Mouse (Mus musculus): ENCODE data around the gene Mcrs1.
"Not testable (repeated sequence)": the region's sequence is repeated elsewhere in the genome, so short reads cannot be mapped to it uniquely, and the experiment has no call there.

The Mcrs1 gene

DNA sequence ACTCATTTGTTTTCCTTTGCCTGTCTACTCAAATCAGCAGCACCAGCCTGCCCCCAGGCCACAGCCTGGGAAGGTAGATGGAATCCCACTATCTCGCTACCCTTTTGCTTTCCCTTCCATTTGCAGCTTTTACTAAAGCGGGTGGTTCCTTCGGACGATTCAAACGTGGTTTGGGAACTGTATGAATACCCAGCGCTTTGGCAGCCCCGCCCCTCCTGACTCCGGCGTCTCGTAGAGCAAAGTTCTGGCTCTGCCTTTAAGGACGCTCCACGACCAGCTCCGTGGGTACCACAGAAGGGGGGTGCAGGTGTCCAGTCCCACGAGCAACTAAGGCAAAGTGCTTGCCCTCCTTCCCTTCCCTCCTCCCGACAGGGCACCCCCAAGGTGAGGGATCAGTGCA lies 650 bp downstream of the Mcrs1 start:
- peak in 1 of 2 experiments; percentile 67 for DNase-seq (ENCODE audit: low spot score in 2 of 2)

DNA sequence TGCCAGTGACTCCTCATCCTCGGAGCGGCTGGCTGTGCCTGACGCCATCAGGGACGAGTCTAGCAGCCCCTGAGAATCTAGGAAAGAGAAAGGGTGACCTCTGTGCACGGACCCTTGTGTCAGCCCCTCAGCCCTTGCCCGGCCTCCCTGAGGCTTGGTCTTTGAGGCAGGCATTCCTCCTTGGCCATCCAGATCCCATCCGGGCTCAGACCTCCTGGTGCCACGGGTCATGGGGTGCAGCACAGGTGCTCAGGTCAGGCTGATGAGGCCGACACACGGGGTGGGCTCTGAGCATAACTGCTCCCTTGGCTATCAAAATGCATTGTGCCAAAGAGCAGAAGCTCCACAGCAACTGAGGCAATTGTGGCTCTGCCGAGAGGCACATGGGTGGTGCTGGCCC lies 1.8 kb downstream of the Mcrs1 start:
- DNase-seq (ENCODE audit: low spot score in 2 of 2) = peak in 1 of 2 experiments; percentile 60

DNA sequence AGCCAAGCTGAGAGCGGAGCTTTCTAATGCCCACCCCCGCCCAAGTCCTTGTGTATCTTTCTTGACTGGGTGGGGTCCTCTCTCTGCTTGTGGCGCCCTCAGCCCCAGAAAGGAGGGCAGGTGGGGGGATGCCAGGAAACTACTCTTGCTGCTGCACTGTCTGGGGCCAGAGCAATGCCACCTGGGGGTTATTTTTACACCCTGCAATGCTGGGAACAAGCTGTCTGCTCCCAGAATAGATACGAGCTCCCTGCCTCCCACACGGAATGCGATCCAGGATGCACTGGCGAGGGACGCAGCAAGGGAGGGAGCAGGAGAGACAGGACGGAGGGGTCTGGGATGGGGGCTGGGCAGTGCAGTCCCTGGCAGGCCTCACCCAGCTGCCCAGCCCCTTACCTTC lies 2.8 kb downstream of the Mcrs1 start:
- no peak for DNase-seq (ENCODE audit: low spot score in 2 of 2)

DNA sequence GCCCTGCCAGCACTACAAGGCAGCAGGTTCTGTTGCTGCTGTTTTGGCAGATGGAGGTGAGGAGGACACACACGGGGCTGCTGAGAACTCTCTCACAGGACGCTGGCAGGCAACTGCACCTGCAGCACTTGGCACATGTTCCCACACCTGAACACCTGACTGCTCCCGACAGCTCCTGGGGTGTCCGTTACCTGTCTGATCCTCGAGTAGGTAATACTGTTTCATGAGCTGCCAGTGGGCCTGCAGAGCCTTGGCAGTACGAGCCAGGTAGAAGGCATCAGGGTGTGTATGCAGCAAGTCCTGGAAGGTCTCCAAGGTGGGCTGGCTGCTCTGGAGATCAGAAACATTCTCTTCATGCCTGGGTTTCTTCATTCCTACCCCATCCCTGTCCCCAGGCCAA lies 5.0 kb downstream of the Mcrs1 start:
- DNase-seq (ENCODE audit: low spot score in 2 of 2) = not testable (repeated sequence)

DNA sequence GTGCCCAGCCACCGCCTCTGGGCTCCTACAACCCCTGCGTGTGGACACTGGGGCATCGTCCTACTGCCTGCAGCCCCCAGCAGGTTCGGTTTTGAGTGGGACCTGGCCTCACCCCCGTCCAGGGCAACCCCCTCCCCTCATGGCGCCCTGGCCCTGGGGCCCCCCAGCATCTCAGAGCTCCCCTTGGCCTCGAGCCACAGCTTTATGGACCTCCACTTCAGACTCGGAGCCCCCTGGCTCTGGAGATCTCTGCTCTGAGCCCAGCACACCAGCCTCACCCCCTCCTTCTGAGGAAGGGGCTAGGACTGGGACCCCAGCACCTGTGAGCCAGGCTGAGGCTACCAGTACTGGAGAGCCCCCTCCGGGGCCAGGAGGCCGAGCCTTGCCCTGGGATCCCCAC lies 9.7 kb downstream of the Mcrs1 start:
- no peak for DNase-seq (ENCODE audit: low spot score in 2 of 2)

DNA sequence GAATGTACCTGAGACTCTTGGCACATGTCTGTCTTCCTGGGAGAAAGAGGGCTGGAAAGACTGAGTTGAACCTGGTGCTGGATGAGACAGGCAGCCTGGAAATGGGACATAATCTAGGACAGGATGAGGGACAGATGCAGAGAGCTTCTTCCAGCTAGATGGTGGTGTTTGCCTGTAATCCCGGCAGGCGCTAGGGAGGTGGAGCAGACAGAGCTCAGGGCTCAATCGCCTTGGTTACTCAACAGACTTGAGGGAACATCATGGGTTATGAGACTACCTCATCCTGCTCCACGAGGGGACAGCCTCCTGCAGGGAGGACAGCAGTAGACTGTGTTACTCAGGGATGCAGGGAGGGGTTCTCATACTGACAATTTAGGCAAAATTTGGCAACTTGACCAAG lies 10.5 kb downstream of the Mcrs1 start:
- no peak for DNase-seq (ENCODE audit: low spot score in 2 of 2)

DNA sequence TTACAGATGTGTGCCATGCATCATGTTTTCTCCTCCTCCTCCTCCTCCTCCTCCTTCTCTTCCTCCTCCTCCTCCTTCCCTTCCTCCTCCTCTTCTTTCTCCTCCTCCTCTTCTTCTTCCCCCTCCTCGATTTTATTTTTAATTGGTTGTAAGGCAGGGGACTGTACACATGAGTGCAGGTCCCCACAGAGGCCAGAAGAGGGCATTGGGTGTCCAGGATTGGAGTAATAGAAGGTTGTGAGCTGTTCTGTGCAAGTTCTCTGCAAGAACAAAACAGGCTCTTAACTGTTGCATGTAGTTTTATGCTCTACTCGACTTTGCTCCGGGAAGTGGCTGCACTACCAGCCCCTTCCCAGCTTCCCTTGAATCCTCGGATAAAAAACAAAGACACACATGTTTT lies 11.6 kb downstream of the Mcrs1 start:
- DNase-seq (ENCODE audit: low spot score in 2 of 2) = no peak

DNA sequence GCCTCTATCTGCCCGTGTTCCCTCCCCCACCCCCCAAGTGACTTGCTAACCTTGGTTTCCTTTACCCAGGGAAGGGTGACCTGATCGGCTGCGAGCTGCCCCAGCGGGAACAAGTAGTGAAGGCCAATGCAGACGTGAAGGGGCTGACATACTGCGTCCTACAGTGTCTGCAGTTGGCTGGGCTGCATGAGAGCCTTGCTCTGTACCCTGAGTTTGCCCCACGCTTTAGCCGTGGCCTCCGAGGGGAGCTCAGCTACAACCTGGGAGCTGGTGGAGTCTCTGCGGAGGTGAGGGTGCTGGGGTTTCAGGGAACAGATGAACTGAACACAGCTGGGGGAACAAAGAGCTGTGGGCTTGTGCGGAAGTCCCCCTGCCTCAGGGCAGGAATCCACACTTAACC lies 13.8 kb downstream of the Mcrs1 start:
- DNase-seq (ENCODE audit: low spot score in 2 of 2) = no peak

DNA sequence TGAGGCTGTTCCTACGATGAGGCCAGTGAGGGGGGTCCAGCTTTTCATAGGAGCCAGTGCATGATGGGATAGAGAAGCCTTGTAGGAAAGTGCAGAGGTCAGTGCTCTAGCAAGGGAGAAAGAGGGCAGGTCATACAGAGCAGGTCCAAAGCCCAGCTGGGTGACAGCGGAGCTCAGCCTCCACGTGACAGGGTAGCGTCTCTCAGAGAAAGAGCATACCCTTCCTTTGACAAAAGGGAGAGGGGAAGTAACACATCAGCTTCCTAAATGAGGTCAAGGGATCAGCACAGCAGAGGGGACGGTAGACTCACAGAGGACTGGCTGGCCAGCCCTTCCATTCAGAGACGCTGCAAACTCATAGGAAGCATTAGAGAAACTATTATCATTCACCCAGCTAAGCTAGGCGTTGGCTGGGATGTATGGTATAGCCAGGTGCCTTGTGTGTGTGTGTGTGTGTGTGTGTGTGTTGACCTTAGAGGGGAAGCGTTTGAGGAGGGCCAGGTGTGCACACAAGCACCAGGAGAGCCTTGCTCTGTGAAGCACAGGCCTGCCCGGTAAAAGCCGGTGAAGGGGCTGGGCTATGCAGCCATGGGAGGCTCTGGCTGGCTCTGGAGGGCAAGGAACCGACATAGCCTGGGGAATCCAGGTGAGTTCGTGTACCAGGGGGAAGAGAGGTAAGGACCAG lies 17.3 kb downstream of the Mcrs1 start:
- DNase-seq (ENCODE audit: low spot score in 2 of 2) = no peak

DNA sequence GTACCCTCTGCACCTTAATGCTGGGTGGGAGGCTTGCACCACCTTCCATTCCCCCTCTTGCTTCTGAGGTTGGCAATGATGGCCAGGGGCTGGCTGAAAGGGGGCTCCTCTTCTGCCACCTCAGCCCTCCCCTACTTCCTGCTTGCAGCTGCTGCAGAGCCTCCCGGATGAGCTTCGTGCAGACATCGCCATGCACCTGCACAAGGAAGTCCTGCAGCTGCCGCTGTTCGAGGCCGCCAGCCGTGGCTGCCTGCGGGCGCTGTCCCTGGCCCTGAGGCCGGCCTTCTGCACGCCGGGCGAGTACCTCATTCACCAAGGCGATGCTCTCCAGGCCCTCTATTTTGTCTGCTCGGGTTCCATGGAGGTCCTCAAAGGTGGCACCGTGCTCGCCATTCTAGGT lies 18.0 kb downstream of the Mcrs1 start:
- no peak for DNase-seq (ENCODE audit: low spot score in 2 of 2)

DNA sequence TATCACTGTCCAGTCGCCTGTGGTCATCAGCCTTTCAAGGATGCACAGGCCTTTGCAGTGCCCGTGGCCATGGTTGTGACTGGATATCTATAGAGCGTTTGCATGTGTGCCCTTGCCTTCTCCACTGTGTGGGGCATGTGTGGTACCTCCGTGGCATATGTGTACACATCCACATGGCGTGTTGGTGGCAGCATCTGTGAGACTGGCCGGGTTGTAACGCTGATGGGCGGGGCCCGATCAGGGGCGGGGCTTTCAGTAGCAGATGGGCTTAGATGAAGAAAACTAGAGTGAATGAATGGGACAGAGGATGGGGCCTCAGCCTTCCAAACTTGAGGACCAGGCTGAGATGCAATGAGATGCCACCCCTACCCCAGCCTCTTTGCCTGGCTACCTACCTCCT lies 19.8 kb downstream of the Mcrs1 start:
- no peak for DNase-seq (ENCODE audit: low spot score in 2 of 2)

DNA sequence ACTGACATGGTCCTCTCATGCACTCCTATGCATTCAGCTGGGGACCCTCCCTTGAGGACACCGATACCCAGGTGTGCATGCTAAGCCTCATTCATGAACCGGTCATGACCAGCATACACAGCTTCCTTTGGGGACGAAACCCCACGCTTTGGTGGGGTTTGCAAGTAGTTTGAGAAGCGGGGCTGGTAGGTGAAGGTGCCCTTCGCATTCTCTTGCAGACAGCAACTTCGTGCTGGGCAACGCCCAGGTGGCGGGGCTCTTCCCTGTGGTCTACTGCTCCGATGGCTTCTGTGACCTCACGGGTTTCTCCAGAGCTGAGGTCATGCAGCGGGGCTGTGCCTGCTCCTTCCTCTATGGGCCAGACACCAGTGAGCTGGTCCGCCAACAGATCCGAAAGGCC lies 25.7 kb downstream of the Mcrs1 start:
- DNase-seq (ENCODE audit: low spot score in 2 of 2) = no peak

DNA sequence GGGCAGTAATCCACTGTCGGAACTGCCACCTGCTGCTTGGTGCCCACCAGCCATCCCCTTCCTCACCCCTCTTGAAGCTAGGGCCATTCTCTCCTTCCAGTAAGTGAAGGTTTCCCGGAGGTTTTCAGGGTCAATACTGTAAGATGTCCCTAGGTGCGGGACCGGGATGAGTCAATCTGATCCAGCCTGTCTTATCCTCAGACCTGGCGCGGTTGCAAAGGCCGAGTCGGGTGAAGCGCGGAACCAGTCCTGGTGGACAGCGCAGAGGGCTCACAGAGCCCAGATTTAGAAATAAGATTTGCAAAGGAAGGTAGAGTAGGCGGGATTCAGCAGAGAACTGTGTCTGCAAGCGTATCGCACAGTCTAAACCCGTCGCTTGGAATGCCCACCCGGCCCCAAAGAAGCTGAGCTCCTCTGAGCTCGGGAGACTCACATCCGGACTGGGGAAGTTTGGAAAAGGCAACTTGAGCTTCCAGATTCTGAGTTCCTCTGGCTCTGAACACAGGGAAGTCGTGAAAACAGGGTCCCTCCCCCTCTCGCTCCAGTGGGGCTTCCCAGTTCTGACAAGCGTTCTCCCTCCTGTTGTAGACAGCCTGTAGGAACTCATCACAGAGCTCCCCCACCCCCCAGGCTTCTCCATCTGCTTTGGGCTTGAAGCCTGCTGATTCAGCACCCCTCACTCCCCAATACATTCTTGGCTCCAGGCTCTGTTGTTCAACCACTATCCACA lies 26.5 kb downstream of the Mcrs1 start:
- no peak for DNase-seq (ENCODE audit: low spot score in 2 of 2)

DNA sequence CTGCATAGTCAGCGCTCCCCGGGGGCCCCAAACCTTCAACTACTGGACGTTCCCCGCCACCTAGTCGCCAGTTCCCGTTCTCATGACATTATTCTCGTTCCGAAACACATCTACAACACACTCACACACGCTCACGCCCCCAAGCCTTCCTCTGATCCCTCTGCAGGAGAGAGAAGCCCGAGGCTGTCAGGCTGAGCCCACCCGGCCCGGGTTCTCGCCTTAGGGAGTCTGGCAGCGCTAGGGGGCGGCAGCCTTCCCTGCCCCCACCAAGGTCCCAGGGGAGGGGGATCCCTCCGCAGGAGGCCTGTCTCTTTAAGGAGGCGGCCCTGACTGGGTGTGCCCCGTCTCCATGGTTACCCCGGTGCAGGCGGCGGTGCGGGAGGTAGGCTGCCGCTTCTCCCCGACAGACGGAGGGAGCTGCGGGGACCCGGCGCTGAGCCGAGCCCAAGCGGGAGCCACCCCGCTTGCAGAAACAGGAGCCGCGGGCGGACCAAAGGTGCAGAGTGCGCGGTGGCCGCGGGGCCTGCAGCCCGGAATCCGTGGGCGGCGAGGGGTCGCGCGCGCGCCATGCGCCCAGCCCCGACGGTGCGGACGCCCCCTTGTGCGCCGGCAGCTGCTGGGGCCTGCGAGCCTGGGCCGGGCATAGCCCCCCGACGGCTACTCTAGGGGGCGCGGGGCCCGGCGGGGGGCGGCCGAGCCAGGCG lies 27.4 kb downstream of the Mcrs1 start, which contains the start of gene Kcnh3:
Gene Kcnh3 (plus strand): TSS at position 654 of the 704 bp plus-strand sequence.
- peak; percentile 48 to 79 for DNase-seq (ENCODE audit: low spot score in 2 of 2)

DNA sequence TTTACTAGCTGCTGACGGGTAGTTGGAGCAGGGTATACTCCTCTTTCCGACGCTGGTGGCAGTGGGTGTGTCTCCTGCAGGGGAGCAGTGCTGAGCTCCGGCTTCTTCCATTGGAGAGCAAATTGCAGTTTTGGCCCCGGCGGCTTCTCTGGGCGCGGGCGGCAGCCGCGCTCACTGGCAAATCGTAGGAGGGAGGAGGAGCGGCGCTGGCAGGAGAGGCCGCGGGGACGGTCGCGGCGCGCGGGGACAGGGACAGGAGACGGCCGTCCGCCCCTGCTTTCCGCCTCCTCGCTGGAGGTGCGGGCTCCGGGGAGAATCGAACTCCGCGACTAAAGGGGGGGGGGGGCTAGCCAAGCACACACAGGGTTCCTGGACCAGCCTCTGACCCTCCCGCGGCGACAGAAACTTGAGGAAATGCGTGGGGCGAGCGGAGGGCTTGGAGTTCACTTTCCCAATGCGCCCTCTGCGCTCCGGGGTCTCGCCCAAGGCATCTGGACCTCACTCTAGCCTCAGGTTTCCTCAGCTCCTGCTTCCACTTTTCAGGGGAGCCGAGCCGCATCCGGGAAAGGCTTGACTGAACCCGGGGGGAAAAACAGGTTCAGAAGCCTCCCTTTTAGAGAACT lies 28.1 kb downstream of the Mcrs1 start:
- DNase-seq (ENCODE audit: low spot score in 2 of 2) = no peak

DNA sequence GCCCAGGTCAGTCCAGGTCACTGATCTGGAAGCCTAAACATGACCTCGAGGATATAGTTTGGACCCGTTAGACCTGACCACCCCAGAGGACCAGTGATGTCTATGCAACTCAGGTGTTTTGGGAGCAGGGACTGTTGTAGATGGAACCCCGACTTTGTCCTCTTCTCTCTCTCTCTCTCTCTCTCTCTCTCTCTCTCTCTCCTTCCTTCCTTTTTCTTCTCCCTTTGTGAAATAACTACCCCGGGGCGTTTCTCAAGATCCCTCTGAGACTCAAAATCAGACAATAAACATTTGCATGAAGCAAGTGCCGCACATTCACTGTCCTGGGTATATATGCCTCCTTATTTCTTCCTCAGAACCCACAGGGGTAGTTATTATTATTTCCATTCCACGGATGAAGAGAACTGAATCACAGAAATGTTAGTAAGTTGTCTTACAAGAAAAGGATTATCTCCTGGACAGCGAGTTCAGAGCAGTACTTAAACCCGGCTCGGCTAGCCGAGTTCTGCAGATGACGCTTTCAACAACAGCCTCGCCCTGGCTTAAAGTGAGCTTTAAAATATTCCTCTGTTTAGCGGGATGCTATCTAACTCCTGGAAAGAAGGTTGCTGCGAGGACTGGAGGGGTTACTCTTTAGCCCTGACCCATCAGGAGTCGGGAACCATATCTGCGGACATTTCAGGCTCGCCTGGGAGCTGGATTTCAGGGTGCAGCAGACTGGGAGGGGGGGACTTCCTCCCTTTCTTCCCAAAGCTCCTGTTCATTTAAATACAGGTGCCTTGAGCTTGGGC lies 28.8 kb downstream of the Mcrs1 start:
- no peak for DNase-seq (ENCODE audit: low spot score in 2 of 2)

DNA sequence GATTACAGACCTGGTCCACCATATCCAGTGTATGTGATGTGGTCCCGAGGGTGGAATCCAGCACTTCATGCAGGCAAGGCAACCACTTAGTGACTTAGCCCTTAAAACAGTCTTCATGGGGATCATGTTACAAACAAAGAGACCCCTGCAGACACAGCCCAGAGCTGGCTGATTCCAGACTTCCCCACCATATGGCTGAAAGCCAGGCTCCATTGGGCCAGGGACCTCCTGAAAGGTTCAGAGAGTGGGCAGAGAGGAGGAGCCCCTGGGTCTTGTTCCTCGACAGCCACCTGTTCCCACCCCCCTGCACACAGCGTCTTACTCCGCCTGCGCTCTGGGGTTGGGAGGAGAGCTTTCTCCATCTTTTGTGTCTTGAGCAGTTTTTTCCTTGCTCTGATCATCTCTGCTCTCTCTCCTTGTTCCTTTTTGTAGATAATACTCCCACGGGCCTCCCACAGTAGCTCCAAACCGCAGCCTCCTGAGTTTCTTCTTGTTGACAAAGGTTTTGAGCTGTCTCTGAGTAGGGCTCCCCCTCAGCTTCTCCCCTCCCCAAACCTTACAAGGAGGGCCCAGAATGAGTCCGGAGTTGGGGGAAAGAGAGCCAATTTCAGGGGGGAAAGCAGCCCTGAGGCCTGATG lies 30.3 kb downstream of the Mcrs1 start:
- DNase-seq (ENCODE audit: low spot score in 2 of 2) = peak in 1 of 2 experiments; percentile 59

DNA sequence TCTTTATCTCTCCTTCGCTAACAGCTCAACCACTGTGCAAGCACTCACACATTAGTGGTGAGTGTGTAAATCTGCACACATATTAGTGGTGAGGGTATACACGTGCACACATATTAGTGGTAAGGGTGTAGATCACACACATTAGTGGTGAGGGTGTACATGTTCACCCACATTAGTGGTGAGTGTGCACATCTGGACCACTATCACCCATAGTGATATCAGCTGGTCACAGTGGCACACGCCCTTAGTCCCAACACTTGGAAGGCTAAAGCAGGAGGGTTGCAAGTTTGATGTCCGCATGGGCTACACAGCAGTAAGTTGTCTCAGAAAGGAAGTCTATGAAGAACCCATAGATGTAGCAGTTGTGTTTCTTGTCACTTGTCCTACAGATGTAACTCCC lies 34.1 kb downstream of the Mcrs1 start:
- DNase-seq (ENCODE audit: low spot score in 2 of 2) = no peak

DNA sequence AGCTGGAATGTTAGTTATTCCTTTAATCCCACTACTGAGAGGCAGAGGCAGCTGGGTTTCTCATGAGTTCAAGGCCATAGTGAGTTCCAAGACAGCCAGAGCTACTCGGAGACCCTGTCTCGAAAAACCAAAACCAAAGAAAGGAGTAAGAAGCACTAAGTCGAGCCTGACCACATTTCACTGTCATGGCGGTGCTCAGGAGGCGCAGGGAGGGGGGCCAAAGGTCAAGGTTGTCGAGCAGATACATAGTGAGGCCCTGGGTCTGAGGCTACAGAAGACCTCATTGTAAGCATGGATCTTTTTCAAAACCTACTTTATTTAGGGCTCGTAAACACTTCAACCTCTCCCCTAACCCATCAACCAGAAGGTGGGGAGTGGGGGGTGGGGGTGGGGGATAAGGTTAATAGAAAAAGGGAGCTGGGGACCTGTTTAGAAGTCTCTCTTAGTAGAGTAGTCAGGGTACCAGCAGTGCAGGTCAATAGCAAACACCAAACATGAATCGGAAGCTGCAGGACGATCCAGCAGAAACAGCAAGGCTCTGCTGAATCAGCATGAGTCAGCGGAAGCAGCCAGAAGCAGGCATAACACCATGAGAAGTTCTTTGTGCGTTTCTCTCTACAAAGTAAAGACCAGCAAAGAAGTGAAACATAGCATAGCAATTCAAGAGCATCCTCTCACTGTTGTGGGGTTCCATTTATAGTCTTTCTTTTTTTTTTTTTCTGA lies 35.9 kb downstream of the Mcrs1 start:
- DNase-seq (ENCODE audit: low spot score in 2 of 2) = no peak

DNA sequence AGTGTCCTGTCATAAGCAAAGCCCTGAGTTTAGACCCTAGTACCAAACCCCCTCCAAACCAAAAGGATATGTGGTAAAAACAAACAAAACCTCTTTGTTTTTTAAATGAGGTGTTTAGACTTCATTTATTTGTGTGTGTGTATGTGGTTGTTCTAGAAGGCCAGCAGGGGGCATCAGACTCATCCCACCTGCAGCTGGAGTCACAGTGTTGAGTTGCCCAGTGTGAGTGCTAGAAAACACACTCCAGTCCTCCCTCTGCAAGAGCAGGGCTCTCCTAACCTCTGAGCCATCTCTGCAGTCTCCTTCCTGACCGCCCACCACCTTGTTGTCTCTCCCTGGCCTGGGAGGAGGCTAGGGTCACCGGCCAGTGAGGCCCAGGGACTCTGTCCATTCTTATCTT lies 36.8 kb downstream of the Mcrs1 start:
- DNase-seq (ENCODE audit: low spot score in 2 of 2) = peak in 1 of 2 experiments; percentile 56
